Mouse (Mus musculus): ENCODE results near the gene Olfr960.
A peak's percentile ranks its signal among the peaks of the same experiment; 100 is the strongest.

The Olfr960 gene

DNA sequence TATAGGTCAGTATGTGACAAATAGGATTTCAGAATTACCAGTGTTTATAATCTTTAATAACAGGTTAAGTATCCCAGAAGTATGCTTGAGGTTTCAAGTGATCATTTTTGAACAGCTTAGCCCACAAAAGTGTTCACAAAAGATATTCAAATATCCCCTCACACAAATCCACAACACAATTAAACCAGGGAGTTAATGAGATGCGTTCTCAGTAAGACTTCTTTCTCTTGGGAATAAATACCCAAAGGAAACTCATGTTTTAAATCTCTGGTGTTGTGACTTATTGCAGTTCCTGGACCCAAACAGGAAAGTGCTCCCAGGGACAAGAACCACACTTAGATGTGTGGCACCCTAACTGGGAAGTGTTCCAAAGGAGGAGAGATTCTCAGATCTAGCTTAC lies at the start of gene Olfr960:
Olfr960 (plus strand) TSS at position 301 of the 400 bp plus-strand sequence.
- no peak for DNase-seq (ENCODE audit: low read depth, low spot score)

DNA sequence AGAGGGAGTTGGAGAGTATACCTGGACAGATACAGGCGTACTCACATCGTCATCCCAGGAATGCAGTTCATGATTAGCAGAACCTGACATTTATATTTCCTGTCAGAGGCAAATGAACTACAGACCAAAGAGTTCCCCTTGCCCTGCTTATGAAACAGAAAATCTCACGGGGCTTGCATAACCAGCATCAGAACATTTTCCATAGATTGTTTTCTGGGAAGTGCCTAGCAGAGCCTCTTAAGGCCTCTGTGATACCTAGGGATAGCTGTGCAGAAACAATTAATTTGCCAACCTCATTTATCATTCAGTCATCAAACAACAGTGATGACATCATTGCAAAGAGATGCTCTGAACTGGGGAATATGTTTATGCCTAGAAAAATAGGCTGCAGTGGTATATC lies 45.7 kb upstream of the Olfr960 start, which contains the start of gene Olfr959:
Olfr959 (minus strand) TSS at position 101 of the 400 bp plus-strand sequence.
- no peak for DNase-seq (ENCODE audit: low read depth, low spot score)

GRCm38 (mm10) chr9:39577050-39577449 lies 44.1 kb upstream of the Olfr960 start:
- DNase-seq (ENCODE audit: low read depth, low spot score), result no peak

DNA sequence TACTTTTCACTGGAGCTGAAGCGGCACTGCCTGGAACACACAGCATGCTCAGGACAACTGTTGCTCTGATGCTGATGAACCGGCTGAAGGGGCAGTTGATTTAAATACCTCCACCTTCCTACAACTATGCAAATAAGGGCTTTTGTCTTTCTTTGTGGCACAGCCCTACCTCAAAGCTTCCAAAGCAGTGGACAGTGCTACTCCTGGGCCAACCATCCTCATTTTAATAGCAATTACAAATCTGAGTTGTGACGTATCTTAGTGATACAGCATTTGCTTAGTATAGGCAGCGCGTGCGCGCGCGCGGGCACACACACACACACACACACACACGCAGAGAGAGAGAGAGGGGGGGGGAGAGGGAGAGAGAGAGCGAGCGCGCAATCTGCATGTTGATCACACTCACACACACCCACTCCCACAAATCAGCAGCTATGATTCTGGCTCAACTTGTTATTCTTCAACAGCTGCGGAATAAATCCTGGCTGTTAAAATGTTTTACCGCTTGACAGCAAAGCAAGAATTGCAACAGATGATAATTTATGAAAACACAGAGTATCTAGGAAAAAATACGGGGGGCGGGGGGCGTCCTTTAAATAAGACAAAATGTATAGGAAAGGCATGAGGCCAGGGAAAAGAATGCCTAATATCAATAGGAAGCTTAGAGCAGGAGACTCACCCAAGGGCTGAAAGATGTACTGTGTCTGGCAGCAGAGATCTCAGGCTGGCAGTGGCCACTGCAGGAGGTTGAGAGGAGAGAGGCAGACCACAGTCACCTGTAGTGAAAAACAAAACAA lies 18.4 kb upstream of the Olfr960 start:
- DNase-seq (ENCODE audit: low read depth, low spot score), result peak; percentile 59

DNA sequence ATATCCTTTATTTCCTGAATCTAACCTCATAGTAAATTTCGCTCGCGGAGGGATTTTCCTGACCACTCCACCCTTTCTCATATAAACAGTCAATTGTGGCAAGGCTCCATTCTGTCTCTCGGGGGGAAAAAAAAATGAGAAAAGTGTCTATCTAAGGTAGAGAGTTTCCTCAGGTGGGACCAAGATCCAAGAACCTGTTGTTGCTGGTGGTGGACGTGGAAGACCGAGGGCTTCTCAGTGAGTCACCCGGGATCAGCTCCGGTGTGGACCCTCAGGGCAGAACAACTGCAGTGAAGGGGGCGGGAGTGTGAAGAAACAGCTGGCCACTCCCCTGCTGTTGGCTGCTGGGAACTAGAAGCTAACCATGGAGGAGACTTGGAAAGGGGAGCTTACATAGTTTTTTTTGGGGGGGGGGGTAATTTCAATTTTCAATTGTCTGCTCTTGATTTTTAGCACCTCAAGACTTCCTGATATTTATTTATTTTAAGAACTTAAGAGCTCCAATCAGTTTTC lies 17.8 kb upstream of the Olfr960 start:
- peak; percentile 14 for DNase-seq (ENCODE audit: low read depth, low spot score)

- peak; percentile 6 for DNase-seq (ENCODE audit: low read depth, low spot score)
These were observed 17.1 kb upstream of the Olfr960 start, which contains the start of gene AW551984 for GRCm38 (mm10) chr9:39603999-39604453. Gene AW551984, minus strand, starts transcription at chr9:39604403.

DNA sequence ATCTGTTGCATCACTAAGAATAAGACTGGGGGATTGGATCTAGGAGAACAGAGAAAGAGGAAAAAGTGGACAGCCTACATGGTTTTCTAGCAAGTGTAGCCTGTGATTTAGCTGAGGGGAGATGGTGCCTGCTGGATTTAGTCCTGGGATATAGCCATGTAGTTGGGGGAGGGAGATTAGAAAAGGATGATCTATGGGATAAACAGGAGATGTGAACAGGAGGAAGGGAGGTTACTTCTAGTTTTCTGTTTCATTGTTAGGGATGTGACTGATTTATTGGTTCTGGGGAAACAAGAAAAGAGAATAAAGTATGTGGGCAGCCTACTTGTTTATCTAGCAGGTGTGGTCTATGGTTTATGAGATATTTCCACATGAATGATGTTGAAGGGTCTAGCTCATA lies 12.7 kb upstream of the Olfr960 start:
- DNase-seq (ENCODE audit: low read depth, low spot score), result no peak

GRCm38 (mm10) chr9:39610355-39610754 lies 10.8 kb upstream of the Olfr960 start, which contains the start of gene Olfr148:
Gene Olfr148, plus strand, starts transcription at chr9:39610655.
- DNase-seq (ENCODE audit: low read depth, low spot score), result no peak

DNA sequence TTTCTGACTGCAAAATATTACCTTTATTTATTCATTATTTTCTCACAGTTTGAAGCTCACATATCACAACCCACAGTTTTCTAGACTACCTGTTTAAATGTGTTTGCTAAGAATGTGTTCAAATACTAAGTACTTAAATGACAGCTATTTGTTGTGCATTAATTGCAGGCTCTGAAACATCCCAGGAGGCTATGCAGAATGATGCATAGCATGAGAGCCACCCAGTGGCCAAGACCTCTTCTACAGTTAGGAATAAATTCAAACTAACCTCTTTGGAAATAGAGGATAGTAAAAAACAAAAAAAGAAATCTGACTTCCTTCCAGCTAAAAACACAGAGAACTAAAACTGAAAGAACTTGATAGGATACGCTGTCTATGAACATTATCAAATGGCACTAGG lies 9.2 kb upstream of the Olfr960 start:
- DNase-seq (ENCODE audit: low read depth, low spot score), result no peak

DNA sequence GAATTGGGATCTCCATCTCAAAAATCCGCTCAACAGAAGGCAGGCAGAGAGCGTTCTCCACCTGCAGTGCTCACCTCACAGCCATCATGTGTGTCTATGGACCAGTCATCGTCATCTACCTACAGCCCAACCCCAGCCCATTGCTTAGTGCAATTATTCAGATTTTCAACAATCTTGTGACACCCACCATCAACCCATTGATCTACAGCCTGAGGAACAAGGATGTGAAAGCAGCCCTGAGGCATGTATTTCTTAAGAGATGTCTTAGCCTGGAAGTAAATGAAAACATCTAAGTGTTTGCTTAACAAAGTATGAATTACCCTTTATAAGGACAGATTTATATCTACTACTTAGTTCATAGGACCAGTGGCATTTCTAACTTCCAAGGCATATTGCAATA lies 2.6 kb downstream of the Olfr960 start:
- DNase-seq (ENCODE audit: low read depth, low spot score), result no peak

- no peak for DNase-seq (ENCODE audit: low read depth, low spot score)
These were observed 3.5 kb downstream of the Olfr960 start for GRCm38 (mm10) chr9:39624711-39625110.

- no peak for DNase-seq (ENCODE audit: low read depth, low spot score)
These were observed 7.9 kb downstream of the Olfr960 start for GRCm38 (mm10) chr9:39629069-39629468.

- peak; percentile 46 for DNase-seq (ENCODE audit: low read depth, low spot score)
These were observed 12.9 kb downstream of the Olfr960 start for GRCm38 (mm10) chr9:39633913-39634594.

GRCm38 (mm10) chr9:39644785-39645184 lies 23.6 kb downstream of the Olfr960 start, which contains the start of gene Olfr961:
Gene Olfr961, plus strand, starts transcription at chr9:39645085.
- DNase-seq (ENCODE audit: low read depth, low spot score), result no peak

DNA sequence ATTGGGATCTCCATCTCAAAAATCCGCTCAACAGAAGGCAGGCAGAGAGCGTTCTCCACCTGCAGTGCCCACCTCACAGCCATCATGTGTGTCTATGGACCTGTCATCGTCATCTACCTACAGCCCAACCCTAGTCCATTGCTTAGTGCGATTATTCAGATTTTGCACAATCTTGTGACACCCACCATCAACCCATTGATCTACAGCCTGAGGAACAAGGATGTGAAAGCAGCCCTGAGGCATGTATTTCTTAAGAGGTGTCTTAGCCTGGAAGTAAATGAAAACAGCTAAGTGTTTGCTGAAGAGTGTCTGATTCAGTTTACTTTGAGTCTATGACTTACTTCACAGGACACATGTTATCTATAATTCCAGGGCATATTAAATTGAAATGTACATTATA lies 26.2 kb downstream of the Olfr960 start:
- no peak for DNase-seq (ENCODE audit: low read depth, low spot score)

- no peak for DNase-seq (ENCODE audit: low read depth, low spot score)
These were observed 33.7 kb downstream of the Olfr960 start for GRCm38 (mm10) chr9:39654756-39655396.

- no peak for DNase-seq (ENCODE audit: low read depth, low spot score)
These were observed 45.7 kb downstream of the Olfr960 start, which contains the start of gene Olfr963 for GRCm38 (mm10) chr9:39666905-39667304. Gene Olfr963, plus strand, starts transcription at chr9:39667205.

- DNase-seq (ENCODE audit: low read depth, low spot score), result no peak
These were observed 48.5 kb downstream of the Olfr960 start for GRCm38 (mm10) chr9:39669723-39670122.

Measured in brain, embryonic 18.5 days (tissue).